Mouse (Mus musculus): ENCODE results near the gene Nanos1.

GRCm38 (mm10) chr19:60758896-60759835 is 3.4 kb downstream of the Nanos1 start:
- TF ChIP-seq CTCF (IDR thresholded peaks at IDR 0.05; ENCODE audit: extremely low read depth, insufficient read length, insufficient replicate concordance, low read depth, low read length) = no peak
- no peak for TF ChIP-seq POLR2A (IDR thresholded peaks at IDR 0.05; ENCODE audit: low read depth, low read length)

Data from small intestine, adult 2 months (tissue).